Mouse (Mus musculus) lung, adult 2 months (tissue): ENCODE measurements at regions not wholly inside any gene's neighbourhood (a gene's known extent, or its start where the extent isn't known, plus 50 kb on each side); places are given as distances from the start of the nearest gene placed in this dataset.

Experiments
- CTCF ChIP-seq: fragments of 200-500 bp; IDR thresholded peaks from 2 replicates; pipeline ENCODE4 v1.5.1; 2011; ENCODE audit warnings: mild to moderate bottlenecking, low read length, control low read depth; ENCODE audit not compliant: insufficient read depth
- POLR2A ChIP-seq: fragments of 200-500 bp; IDR thresholded peaks from 2 replicates; pipeline ENCODE4 v1.6.1; 2011; ENCODE audit warnings: low read depth, mild to moderate bottlenecking, control low read depth, low read length, borderline replicate concordance; ENCODE audit errors: extremely low read depth

- TF ChIP-seq POLR2A (no peak), CTCF (0 out of 2 replicates have a peak, but pooled peaks have one; percentile 16)
Measured at GRCm38 (mm10) chr5:54796953-54797450, 798.7 kb downstream of the Stim2 start.
